Mouse (Mus musculus): ENCODE data around the gene Wnk4. TPM values are rescaled to one million over a fixed set of nuclear protein-coding genes. Genes with fewer than 3 reads are reported as not detected.

Gene Wnk4
- 12.6 and 14.4 TPM in 2 replicates for polyA plus RNA-seq (2014; fragmentation: Nextera tagmentation; extraction: Ambion mirVana)

DNA sequence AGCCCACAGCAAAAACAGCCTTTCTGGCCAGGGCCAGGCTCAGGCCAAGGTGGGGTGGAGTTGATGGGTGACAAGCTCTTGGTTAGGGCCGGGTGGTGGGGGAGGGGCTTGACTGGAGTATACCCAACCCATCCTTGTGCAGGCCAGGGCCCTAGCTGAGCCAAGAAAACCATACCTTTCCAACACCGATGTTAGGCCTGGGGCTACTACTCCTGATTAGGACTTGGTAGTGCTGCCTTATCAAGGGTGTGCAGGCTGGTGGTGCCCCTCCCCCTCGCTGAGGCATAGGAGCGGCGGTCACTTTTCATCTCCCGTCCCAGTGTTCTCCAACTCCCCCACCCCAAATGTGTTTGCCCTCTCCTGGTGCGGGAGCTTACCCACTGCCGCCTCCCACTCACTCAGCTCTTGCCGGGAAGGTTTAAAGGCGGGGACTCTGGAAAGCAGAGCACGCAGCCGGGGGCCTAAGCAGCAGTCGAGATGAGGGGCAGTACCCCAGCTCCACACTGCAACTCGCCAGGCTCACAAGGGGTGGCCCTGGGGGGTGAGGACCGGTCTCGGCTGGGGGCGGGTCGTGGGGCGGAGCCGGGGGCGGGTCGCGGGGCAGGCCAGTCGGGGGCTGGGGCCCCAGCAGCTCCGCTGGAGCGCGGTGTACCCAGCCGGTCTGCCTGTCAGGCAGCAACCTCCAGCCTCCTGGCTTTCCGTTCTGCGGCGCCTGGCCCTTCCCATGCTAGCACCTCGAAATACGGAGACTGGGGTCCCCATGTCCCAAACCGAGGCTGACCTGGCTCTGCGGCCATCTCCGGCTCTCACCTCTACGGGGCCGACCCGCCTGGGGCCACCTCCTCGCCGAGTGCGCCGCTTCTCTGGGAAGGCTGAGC, at the start of gene Wnk4:
Gene Wnk4 (plus strand): TSS at position 620 of the 878 bp plus-strand sequence.
- H3K4me1 ChIP-seq (replicated peaks; ENCODE audit: control insufficient read depth, insufficient read depth, low read length), result peaks cover 48% of the 10 kb centered on the region
- peak; percentile 89 for DNase-seq (ENCODE audit: low spot score)
- under 1% methylated on average over 37 of the region's 43 CpGs for WGBS
- peak within 1 kb of the TSS; percentile 66 for H3K9ac ChIP-seq (ENCODE audit: low read length)
- ATAC-seq (replicated peaks; ENCODE audit: low FRiP score, low TSS enrichment, low read depth), result peak; percentile 85
- H3K36me3 ChIP-seq (ENCODE audit: control insufficient read depth, insufficient read depth, low read length), result peaks cover 16% of the 10 kb centered on the region
- no peaks in the 10 kb centered on the region for H3K9me3 ChIP-seq (ENCODE audit: control insufficient read depth, low read length)
- H3K4me3 ChIP-seq (ENCODE audit: low read depth, low read length), result peak within 1 kb of the TSS; percentile 63
- H3K27me3 ChIP-seq (replicated peaks; ENCODE audit: control insufficient read depth, insufficient read depth, low read length), result peaks cover 28% of the 10 kb centered on the region
- peak within 1 kb of the TSS; percentile 98 for H3K4me2 ChIP-seq (ENCODE audit: low read length)
- H3K27ac ChIP-seq (ENCODE audit: low read depth), result peak within 1 kb of the TSS; percentile 76

DNA sequence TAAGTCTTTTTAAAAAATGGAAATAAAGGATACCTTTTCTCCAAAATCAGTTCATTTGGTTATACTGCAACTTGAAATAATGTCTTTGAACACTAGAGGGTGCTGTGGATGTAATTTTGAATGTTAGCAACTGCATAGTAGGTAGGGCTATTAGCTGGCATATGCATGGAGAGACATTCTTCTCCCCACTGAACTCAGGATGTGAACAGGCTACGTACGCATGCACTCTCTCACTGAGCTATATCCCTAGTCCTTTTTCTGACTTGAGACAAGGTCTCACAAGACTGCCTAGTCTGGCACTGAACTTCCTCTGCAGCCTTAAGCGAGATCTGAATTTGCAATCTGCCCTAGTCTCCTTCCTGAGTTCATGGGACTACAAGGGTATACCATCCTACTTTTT, 48.4 kb upstream of the Wnk4 start:
- ATAC-seq (replicated peaks; ENCODE audit: low FRiP score, low TSS enrichment, low read depth) (peak; percentile 80), DNase-seq (ENCODE audit: low spot score) (peak; percentile 71)
- Histone ChIP-seq H3K4me2 (ENCODE audit: low read length) (no peak overlapping the region), H3K9me3 (ENCODE audit: control insufficient read depth, low read length) (no peaks in the 10 kb centered on the region), H3K4me3 (ENCODE audit: low read depth, low read length) (no peak overlapping the region), H3K36me3 (ENCODE audit: control insufficient read depth, insufficient read depth, low read length) (peaks cover 85% of the 10 kb centered on the region), H3K4me1 (replicated peaks; ENCODE audit: control insufficient read depth, insufficient read depth, low read length) (no peaks in the 10 kb centered on the region), H3K27ac (ENCODE audit: low read depth) (no peak overlapping the region), H3K27me3 (replicated peaks; ENCODE audit: control insufficient read depth, insufficient read depth, low read length) (no peaks in the 10 kb centered on the region), H3K9ac (ENCODE audit: low read length) (no peak overlapping the region)
- WGBS, result 36% methylated on average over 3 of the region's 3 CpGs

DNA sequence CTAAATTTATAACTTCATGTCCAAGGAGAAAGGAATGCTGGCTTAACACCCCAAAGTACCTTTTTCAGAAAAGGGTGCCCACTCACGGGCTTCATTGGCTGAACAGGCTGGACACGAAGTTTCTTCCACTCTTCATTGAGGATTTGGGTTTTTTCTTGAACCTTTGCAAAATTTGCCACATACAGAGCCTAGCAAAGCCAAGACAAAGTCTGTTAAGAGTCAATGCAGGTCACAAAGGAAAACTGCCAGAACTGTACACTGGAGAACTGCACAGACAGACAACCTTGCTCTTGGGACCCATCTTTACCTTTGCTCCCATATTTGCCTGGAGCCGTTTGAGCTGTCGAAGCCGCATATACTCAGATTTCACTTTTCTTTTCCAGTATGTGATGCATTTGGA, 43.4 kb upstream of the Wnk4 start:
- Histone ChIP-seq H3K4me3 (ENCODE audit: low read depth, low read length) (no peak overlapping the region), H3K9me3 (ENCODE audit: control insufficient read depth, low read length) (no peaks in the 10 kb centered on the region), H3K4me1 (replicated peaks; ENCODE audit: control insufficient read depth, insufficient read depth, low read length) (no peaks in the 10 kb centered on the region; the same call in 1 of the 2 replicates), H3K36me3 (ENCODE audit: control insufficient read depth, insufficient read depth, low read length) (peaks cover 56% of the 10 kb centered on the region), H3K27ac (ENCODE audit: low read depth) (no peak overlapping the region), H3K27me3 (replicated peaks; ENCODE audit: control insufficient read depth, insufficient read depth, low read length) (no peaks in the 10 kb centered on the region), H3K9ac (ENCODE audit: low read length) (no peak overlapping the region), H3K4me2 (ENCODE audit: low read length) (no peak overlapping the region)
- no peak for DNase-seq (ENCODE audit: low spot score)
- no peak for ATAC-seq (replicated peaks; ENCODE audit: low FRiP score, low TSS enrichment, low read depth)
- WGBS, result 88% methylated on average over 5 of the region's 5 CpGs

DNA sequence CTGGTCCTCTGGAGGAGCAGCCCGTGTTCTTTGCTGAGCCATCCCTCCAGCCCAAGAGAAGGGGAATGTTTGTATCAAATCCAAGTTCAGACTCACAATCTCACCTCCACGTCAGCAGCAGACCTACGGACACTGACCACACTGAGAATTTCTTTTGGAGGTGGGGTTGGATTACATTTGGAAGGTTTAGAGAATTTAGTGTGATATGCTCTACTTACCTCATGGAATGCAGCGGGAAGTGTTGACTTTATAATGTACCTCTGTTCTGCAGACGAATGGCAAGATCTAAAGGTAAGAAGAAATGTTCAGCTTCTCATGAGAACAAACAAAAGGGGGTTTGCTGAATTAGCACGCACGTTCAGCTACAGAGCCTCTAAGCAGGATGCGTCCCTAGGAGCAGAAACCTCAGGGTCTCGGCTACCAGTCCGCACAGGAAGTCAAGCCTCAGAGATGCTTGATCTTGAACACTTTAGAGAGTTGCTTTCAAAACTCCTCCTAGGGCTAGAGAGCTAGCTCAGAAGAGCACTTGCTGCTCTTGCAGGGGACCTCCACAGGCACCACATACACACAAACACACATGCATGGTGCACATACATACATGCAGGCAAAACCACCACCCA, 41.8 kb upstream of the Wnk4 start:
- Histone ChIP-seq H3K4me1 (replicated peaks; ENCODE audit: control insufficient read depth, insufficient read depth, low read length) (no peaks in the 10 kb centered on the region; the same call in 1 of the 2 replicates), H3K27me3 (replicated peaks; ENCODE audit: control insufficient read depth, insufficient read depth, low read length) (no peaks in the 10 kb centered on the region), H3K36me3 (ENCODE audit: control insufficient read depth, insufficient read depth, low read length) (peaks cover 47% of the 10 kb centered on the region), H3K4me3 (ENCODE audit: low read depth, low read length) (no peak overlapping the region), H3K27ac (ENCODE audit: low read depth) (no peak overlapping the region), H3K9ac (ENCODE audit: low read length) (no peak overlapping the region), H3K9me3 (ENCODE audit: control insufficient read depth, low read length) (no peaks in the 10 kb centered on the region), H3K4me2 (ENCODE audit: low read length) (no peak overlapping the region)
- no peak for DNase-seq (ENCODE audit: low spot score)
- ATAC-seq (replicated peaks; ENCODE audit: low FRiP score, low TSS enrichment, low read depth), result no peak
- WGBS, result 84% methylated on average over 10 of the region's 10 CpGs

DNA sequence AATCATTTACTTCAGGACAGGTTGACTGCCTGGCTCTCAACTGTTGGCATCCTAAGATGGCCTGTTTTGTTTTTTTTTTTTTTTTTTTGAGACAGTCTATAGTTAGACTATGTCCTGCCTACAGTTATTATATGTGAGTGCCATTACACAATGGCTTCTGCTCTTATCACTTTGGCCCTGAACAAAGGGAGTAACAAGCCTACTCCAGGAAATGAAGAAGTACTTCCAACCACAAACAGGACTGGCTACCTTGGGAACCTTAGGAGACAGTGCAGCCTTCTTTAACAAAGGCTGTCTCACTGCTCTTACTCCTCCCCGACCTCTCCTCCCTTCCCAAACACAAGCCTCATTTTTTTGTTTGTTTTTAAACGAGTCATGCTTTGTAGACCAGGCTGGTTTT, 39.5 kb upstream of the Wnk4 start:
- H3K9me3 ChIP-seq (ENCODE audit: control insufficient read depth, low read length), result no peaks in the 10 kb centered on the region
- no peak overlapping the region for H3K9ac ChIP-seq (ENCODE audit: low read length)
- H3K4me2 ChIP-seq (ENCODE audit: low read length), result no peak overlapping the region
- no peak for ATAC-seq (replicated peaks; ENCODE audit: low FRiP score, low TSS enrichment, low read depth)
- peaks cover 6% of the 10 kb centered on the region; the same call in 1 of the 2 replicates for H3K4me1 ChIP-seq (replicated peaks; ENCODE audit: control insufficient read depth, insufficient read depth, low read length)
- no peak for DNase-seq (ENCODE audit: low spot score)
- no peak overlapping the region for H3K4me3 ChIP-seq (ENCODE audit: low read depth, low read length)
- 33% methylated on average over 2 of the region's 2 CpGs for WGBS
- H3K27me3 ChIP-seq (replicated peaks; ENCODE audit: control insufficient read depth, insufficient read depth, low read length), result no peaks in the 10 kb centered on the region
- peak overlapping the region; percentile 9; the same call in 1 of the 2 replicates for H3K27ac ChIP-seq (ENCODE audit: low read depth)
- H3K36me3 ChIP-seq (ENCODE audit: control insufficient read depth, insufficient read depth, low read length), result peaks cover 25% of the 10 kb centered on the region

DNA sequence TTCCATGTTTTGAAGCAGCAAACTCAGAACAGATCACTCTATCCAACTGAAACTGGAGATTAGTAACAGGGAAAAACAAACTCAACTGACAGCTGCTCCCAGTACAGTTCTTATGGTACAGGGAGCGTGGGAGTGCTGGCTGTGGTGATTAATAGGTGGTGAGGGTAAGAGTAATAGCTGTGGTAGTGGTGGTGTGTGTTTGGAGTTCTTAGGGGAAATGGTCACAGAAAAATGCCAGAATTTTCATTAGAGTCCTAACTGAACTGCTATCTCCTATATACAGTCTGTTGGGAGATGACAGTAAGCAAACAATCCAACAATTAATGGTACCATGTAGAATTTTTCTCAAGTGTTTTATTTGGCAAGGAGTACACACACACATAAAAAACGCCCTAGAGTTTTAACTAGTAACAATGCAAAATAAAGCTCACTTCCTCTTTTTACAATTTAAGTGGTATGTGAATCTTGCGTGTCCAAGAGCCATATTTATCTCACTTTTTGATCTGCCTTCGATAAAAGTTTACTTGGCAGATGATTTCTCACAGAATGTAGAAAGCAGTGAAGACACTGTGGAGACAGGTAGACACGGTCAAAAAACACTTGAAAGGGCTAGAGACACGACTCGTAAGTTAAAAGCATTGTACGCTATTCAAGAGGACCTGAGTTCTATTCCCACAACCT, 38.9 kb upstream of the Wnk4 start:
- Histone ChIP-seq H3K4me2 (ENCODE audit: low read length) (no peak overlapping the region), H3K9me3 (ENCODE audit: control insufficient read depth, low read length) (no peaks in the 10 kb centered on the region), H3K36me3 (ENCODE audit: control insufficient read depth, insufficient read depth, low read length) (peaks cover 19% of the 10 kb centered on the region), H3K4me3 (ENCODE audit: low read depth, low read length) (no peak overlapping the region), H3K4me1 (replicated peaks; ENCODE audit: control insufficient read depth, insufficient read depth, low read length) (peaks cover 6% of the 10 kb centered on the region; the same call in 1 of the 2 replicates), H3K9ac (ENCODE audit: low read length) (no peak overlapping the region), H3K27ac (ENCODE audit: low read depth) (peak overlapping the region; percentile 9; the same call in 1 of the 2 replicates), H3K27me3 (replicated peaks; ENCODE audit: control insufficient read depth, insufficient read depth, low read length) (no peaks in the 10 kb centered on the region)
- WGBS, result 71% methylated on average over 8 of the region's 8 CpGs
- DNase-seq (ENCODE audit: low spot score), result no peak
- ATAC-seq (replicated peaks; ENCODE audit: low FRiP score, low TSS enrichment, low read depth), result no peak

DNA sequence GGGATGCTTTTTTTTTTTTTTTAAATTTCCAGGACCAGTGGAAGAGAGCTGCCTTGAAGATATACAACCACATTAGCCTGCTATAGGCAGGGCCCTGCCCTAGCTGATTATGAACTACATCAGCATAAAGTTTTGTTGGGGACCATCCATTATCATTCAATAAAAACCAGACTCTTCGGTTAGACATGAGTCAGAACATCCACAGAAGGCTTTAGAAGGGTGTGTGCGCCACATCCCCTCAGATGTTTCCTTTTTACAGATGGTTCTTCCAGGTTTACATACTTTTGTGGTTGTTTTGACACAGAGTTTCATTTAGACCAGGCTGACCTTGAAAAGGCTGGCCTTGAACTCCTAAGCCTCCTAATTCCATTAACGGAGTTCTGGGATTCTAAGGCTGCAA, 36.0 kb upstream of the Wnk4 start:
- no peak overlapping the region for H3K4me2 ChIP-seq (ENCODE audit: low read length)
- no peak overlapping the region for H3K27ac ChIP-seq (ENCODE audit: low read depth)
- ATAC-seq (replicated peaks; ENCODE audit: low FRiP score, low TSS enrichment, low read depth), result no peak
- H3K36me3 ChIP-seq (ENCODE audit: control insufficient read depth, insufficient read depth, low read length), result no peaks in the 10 kb centered on the region
- no peak overlapping the region for H3K9ac ChIP-seq (ENCODE audit: low read length)
- no peaks in the 10 kb centered on the region for H3K9me3 ChIP-seq (ENCODE audit: control insufficient read depth, low read length)
- 80% methylated on average over 3 of the region's 3 CpGs for WGBS
- DNase-seq (ENCODE audit: low spot score), result no peak
- no peak overlapping the region for H3K4me3 ChIP-seq (ENCODE audit: low read depth, low read length)
- no peaks in the 10 kb centered on the region for H3K27me3 ChIP-seq (replicated peaks; ENCODE audit: control insufficient read depth, insufficient read depth, low read length)
- H3K4me1 ChIP-seq (replicated peaks; ENCODE audit: control insufficient read depth, insufficient read depth, low read length), result peaks cover 9% of the 10 kb centered on the region

DNA sequence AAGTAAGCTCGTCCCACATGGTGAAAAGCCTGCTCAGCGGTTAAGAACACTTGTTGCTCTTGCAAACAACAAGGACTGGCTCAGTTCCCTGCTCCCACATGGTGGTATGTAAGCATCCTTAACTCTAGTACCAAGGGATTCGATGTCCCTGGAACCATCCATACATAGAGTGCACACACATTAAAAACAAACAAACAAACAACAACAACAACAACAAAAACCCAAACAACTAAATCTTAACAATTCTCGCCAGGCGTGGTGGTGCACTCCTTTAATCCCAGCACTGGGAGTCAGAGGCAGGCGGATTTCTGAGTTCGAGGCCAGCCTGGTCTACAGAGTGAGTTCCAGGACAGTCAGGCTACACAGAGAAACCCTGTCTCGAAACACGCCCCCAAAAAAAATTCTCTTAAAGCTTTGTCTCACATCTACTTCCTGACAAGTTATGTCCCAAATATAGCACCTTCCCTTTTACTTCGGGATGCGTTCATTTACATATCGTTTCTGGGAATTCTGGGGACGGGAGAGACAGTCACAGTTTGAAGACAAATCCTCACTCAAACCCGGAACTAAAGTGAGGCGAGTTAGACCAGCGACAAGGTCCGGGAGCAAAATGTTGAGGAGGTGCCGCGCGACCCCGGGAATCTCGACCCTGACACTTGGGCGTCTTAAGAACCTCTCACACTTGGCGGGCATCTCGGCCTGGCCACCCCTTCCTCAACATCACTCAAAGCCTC, 34.9 kb upstream of the Wnk4 start:
- no peak for DNase-seq (ENCODE audit: low spot score)
- 18% methylated on average over 25 of the region's 25 CpGs for WGBS
- Histone ChIP-seq H3K4me2 (ENCODE audit: low read length) (peak overlapping the region; percentile 75), H3K4me3 (ENCODE audit: low read depth, low read length) (peak overlapping the region; percentile 91), H3K9me3 (ENCODE audit: control insufficient read depth, low read length) (no peaks in the 10 kb centered on the region), H3K9ac (ENCODE audit: low read length) (peak overlapping the region; percentile 82), H3K4me1 (replicated peaks; ENCODE audit: control insufficient read depth, insufficient read depth, low read length) (peaks cover 20% of the 10 kb centered on the region), H3K27me3 (replicated peaks; ENCODE audit: control insufficient read depth, insufficient read depth, low read length) (no peaks in the 10 kb centered on the region), H3K27ac (ENCODE audit: low read depth) (peak overlapping the region; percentile 51; the same call in 1 of the 2 replicates), H3K36me3 (ENCODE audit: control insufficient read depth, insufficient read depth, low read length) (no peaks in the 10 kb centered on the region)
- ATAC-seq (replicated peaks; ENCODE audit: low FRiP score, low TSS enrichment, low read depth), result no peak

Measured in intestine, embryonic 14.5 days (tissue).